Mouse (Mus musculus) forelimb bud, embryonic 11.5 days (tissue): Measurements from ENCODE around the gene Rbfox3.

ENCODE experiments used
- DNase-seq: peaks from one replicate; pipeline ENCODE4 v3.0.0-alpha.2; 2012; ENCODE audit warnings: low read depth, low spot score

Gene Rbfox3

GRCm38 (mm10) chr11:118508341-118508740 is 403.1 kb downstream of the Rbfox3 start:
- no peak for DNase-seq

- DNase-seq: peak; percentile 70
Observed at GRCm38 (mm10) chr11:118507904-118508303, 403.5 kb downstream of the Rbfox3 start.

- no peak for DNase-seq
Observed at GRCm38 (mm10) chr11:118507095-118507494, 404.3 kb downstream of the Rbfox3 start.

- DNase-seq: no peak
Observed at GRCm38 (mm10) chr11:118504180-118504454, 407.3 kb downstream of the Rbfox3 start.

GRCm38 (mm10) chr11:118503418-118504179 is 407.8 kb downstream of the Rbfox3 start:
- DNase-seq: no peak

- DNase-seq: no peak
Observed at GRCm38 (mm10) chr11:118502990-118503389, 408.4 kb downstream of the Rbfox3 start.

GRCm38 (mm10) chr11:118496066-118496689 is 415.2 kb downstream of the Rbfox3 start:
- DNase-seq: no peak

GRCm38 (mm10) chr11:118495065-118495464 is 416.3 kb downstream of the Rbfox3 start:
- no peak for DNase-seq

GRCm38 (mm10) chr11:118494001-118494737 is 417.2 kb downstream of the Rbfox3 start:
- DNase-seq: no peak

GRCm38 (mm10) chr11:118493458-118493857 is 417.9 kb downstream of the Rbfox3 start:
- DNase-seq: no peak

- no peak for DNase-seq
Observed at GRCm38 (mm10) chr11:118491230-118491629, 420.2 kb downstream of the Rbfox3 start.

- peak; percentile 64 for DNase-seq
Observed at GRCm38 (mm10) chr11:118490566-118491218, 420.7 kb downstream of the Rbfox3 start.

- DNase-seq: no peak
Observed at GRCm38 (mm10) chr11:118488907-118489270, 422.5 kb downstream of the Rbfox3 start.

- no peak for DNase-seq
Observed at GRCm38 (mm10) chr11:118488191-118488906, 423.0 kb downstream of the Rbfox3 start.

- no peak for DNase-seq
Observed at GRCm38 (mm10) chr11:118486881-118487772, 424.3 kb downstream of the Rbfox3 start.

- DNase-seq: no peak
Observed at GRCm38 (mm10) chr11:118486281-118486680, 425.1 kb downstream of the Rbfox3 start.

GRCm38 (mm10) chr11:118485780-118486179 is 425.6 kb downstream of the Rbfox3 start:
- no peak for DNase-seq

- no peak for DNase-seq
Observed at GRCm38 (mm10) chr11:118485338-118485737, 426.1 kb downstream of the Rbfox3 start.

GRCm38 (mm10) chr11:118484169-118484568 is 427.2 kb downstream of the Rbfox3 start:
- DNase-seq: no peak

- DNase-seq: no peak
Observed at GRCm38 (mm10) chr11:118481751-118482150, 429.6 kb downstream of the Rbfox3 start.

GRCm38 (mm10) chr11:118481231-118481630 is 430.2 kb downstream of the Rbfox3 start:
- no peak for DNase-seq
